Mouse (Mus musculus): ENCODE results near the gene Gpr88.
A peak's percentile ranks its signal among the peaks of the same experiment; 100 is the strongest.

DNA sequence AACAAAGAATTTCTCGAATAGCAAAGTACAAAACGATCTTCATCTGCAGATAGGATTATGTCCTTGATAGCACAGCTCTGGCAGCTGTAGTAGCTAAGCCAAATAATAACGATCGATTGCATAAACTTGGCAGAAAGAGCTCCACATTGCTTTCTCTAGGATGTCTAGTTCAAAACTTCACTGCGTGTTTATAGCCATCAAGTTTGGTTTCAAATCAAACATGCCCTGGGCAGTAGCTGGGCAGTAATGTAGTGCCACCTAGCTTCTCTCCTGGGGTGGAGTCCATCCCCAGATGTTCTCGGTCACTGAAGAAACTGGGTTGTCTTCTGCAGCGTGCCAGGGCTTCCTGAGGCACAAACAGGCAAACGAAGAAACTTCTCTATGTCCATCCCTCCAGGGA, 44.1 kb downstream of the Gpr88 start:
- TF ChIP-seq CTCF (IDR thresholded peaks at IDR 0.05; ENCODE audit: extremely low read depth, insufficient read depth, low read length) (peak; percentile 23; the same call in 1 of the 2 replicates), POLR2A (IDR thresholded peaks at IDR 0.05; ENCODE audit: extremely low read depth, insufficient read depth, low read length) (no peak)
